Mouse (Mus musculus) forebrain, embryonic 14.5 days (tissue): ENCODE data around the gene Vmn1r193. TPM values are rescaled to one million over a fixed set of nuclear protein-coding genes. Genes with fewer than 3 reads are reported as not detected.
"Not testable (repeated sequence)": the region's sequence is repeated elsewhere in the genome, so short reads cannot be mapped to it uniquely, and the experiment has no call there.

Experiments
- ATAC-seq: fragments of 200-750 bp; cut with Nextera tagmentation; 2 replicates; pipeline ENCODE4 v1.8.0; 2017; ENCODE audit warnings: mild to moderate bottlenecking, moderate library complexity
- DNase-seq: peaks from one replicate; pipeline ENCODE4 v3.0.0-alpha.2; 2015; ENCODE audit warnings: low spot score
- H3K27ac ChIP-seq: fragments of 300-500 bp; sonication (generic); 2 replicates; pipeline ENCODE4 v1.5.1; 2014; ENCODE audit warnings: low read depth, mild to moderate bottlenecking, control low read depth, low read length, moderate library complexity
- H3K27me3 ChIP-seq: fragments of 300-500 bp; sonication (generic); replicated peaks from 2 replicates; pipeline ENCODE4 v1.6.1; 2014; ENCODE audit warnings: low read length, control low read depth, mixed read lengths; ENCODE audit not compliant: control insufficient read depth, insufficient read depth
- H3K36me3 ChIP-seq: fragments of 300-500 bp; sonication (generic); 2 replicates; pipeline ENCODE4 v1.6.1; 2014; ENCODE audit warnings: low read length, control low read depth; ENCODE audit not compliant: control insufficient read depth, insufficient read depth
- H3K4me1 ChIP-seq: fragments of 300-500 bp; sonication (generic); 2 replicates; pipeline ENCODE4 v1.6.1; 2014; ENCODE audit warnings: antibody characterized with exemption, low read length, control low read depth; ENCODE audit not compliant: control insufficient read depth, insufficient read depth
- H3K4me2 ChIP-seq: fragments of 300-500 bp; sonication (generic); 2 replicates; pipeline ENCODE4 v1.6.1; 2014; ENCODE audit warnings: mild to moderate bottlenecking, control low read depth, low read length
- H3K4me3 ChIP-seq: fragments of 300-500 bp; sonication (generic); 2 replicates; pipeline ENCODE4 v1.5.1; 2014; ENCODE audit warnings: low read depth, low read length, control low read depth
- H3K9ac ChIP-seq: fragments of 300-500 bp; sonication (generic); 2 replicates; pipeline ENCODE4 v1.6.1; 2014; ENCODE audit warnings: mild to moderate bottlenecking, low read length, control low read depth, moderate library complexity
- H3K9me3 ChIP-seq: fragments of 300-500 bp; sonication (generic); replicated peaks from 2 replicates; pipeline ENCODE4 v1.6.1; 2016; ENCODE audit warnings: low read length, control low read depth, mixed read lengths; ENCODE audit not compliant: control insufficient read depth
- WGBS: fragments of 180-500 bp; shearing (Covaris S2); extraction: QIAGEN DNeasy Blood & Tissue Kit; methylation state at CpG from one replicate; pipeline ENCODE4 v1.1.7; 2014; 5-methylcytosine and 5-hydroxymethylcytosine counted together
- polyA plus RNA-seq: library from polyadenylated mRNA; unstranded; fragments of >200 nt; fragmentation: Nextera tagmentation; extraction: Ambion mirVana; gene quantifications from 2 replicates; pipeline ENCODE4 v1.2.1, GENCODE M21; 2014

Vmn1r193 gene
- not detected in 2 replicates for polyA plus RNA-seq

GRCm38 (mm10) chr13:22223060-22223459, at the start of gene Vmn1r193:
Gene Vmn1r193 (minus strand): TSS chr13:22223160.
- 83% methylated on average over 1 of the region's 1 CpGs for WGBS
- H3K27me3 ChIP-seq, H3K27ac ChIP-seq, H3K9ac ChIP-seq, ATAC-seq, H3K36me3 ChIP-seq, H3K4me1 ChIP-seq, H3K4me3 ChIP-seq, H3K4me2 ChIP-seq, DNase-seq, H3K9me3 ChIP-seq: not testable (repeated sequence)

GRCm38 (mm10) chr13:22271721-22272120, 48.8 kb upstream of the Vmn1r193 start:
- Histone ChIP-seq H3K9ac (no peak overlapping the region), H3K4me3 (no peak overlapping the region), H3K4me1 (no peaks in the 10 kb centered on the region), H3K36me3 (no peaks in the 10 kb centered on the region), H3K27ac (no peak overlapping the region), H3K9me3 (no peaks in the 10 kb centered on the region), H3K27me3 (no peaks in the 10 kb centered on the region), H3K4me2 (no peak overlapping the region)
- ATAC-seq: no peak
- DNase-seq: no peak
- WGBS: 48% methylated on average over 2 of the region's 2 CpGs

- H3K27me3 ChIP-seq, H3K4me3 ChIP-seq, H3K27ac ChIP-seq, H3K9ac ChIP-seq, H3K36me3 ChIP-seq, H3K4me1 ChIP-seq, DNase-seq, H3K9me3 ChIP-seq, H3K4me2 ChIP-seq, ATAC-seq: not testable (repeated sequence)
- WGBS: 88% methylated on average over 1 of the region's 1 CpGs
These were observed 47.3 kb upstream of the Vmn1r193 start, which contains the start of gene Vmn1r195 for GRCm38 (mm10) chr13:22270222-22270621. Gene Vmn1r195 (plus strand): TSS chr13:22270522.

GRCm38 (mm10) chr13:22243915-22244314, 21.0 kb upstream of the Vmn1r193 start, which contains the start of gene Vmn1r194:
Gene Vmn1r194 (plus strand): TSS chr13:22244215.
- ATAC-seq: no peak
- no peak within 1 kb of the TSS for H3K4me2 ChIP-seq
- WGBS: 46% methylated on average over 1 of the region's 1 CpGs

GRCm38 (mm10) chr13:22192756-22193155, 30.2 kb downstream of the Vmn1r193 start:
- WGBS: 68% methylated on average over 3 of the region's 3 CpGs
- not testable (repeated sequence) for H3K36me3 ChIP-seq

More at GRCm38 (mm10) chr13:22243915-22244314, 21.0 kb upstream of the Vmn1r193 start, which contains the start of gene Vmn1r194:
- H3K36me3 ChIP-seq: no peaks in the 10 kb centered on the region
- no peaks in the 10 kb centered on the region for H3K9me3 ChIP-seq
- no peak within 1 kb of the TSS for H3K4me3 ChIP-seq
- no peak within 1 kb of the TSS for H3K27ac ChIP-seq
- H3K9ac ChIP-seq: no peak within 1 kb of the TSS
- no peaks in the 10 kb centered on the region for H3K4me1 ChIP-seq
- no peak for DNase-seq
- no peaks in the 10 kb centered on the region for H3K27me3 ChIP-seq

GRCm38 (mm10) chr13:22191041-22191440, 31.9 kb downstream of the Vmn1r193 start, which contains the start of gene Vmn1r192:
Gene Vmn1r192 (minus strand): TSS chr13:22191141.
- no peak for ATAC-seq
- no peak within 1 kb of the TSS for H3K9ac ChIP-seq
- H3K36me3 ChIP-seq: no peaks in the 10 kb centered on the region
- no peaks in the 10 kb centered on the region for H3K9me3 ChIP-seq
- H3K4me2 ChIP-seq: no peak within 1 kb of the TSS
- no peak within 1 kb of the TSS for H3K27ac ChIP-seq
- DNase-seq: no peak
- no peaks in the 10 kb centered on the region for H3K27me3 ChIP-seq
- H3K4me3 ChIP-seq: no peak within 1 kb of the TSS
- H3K4me1 ChIP-seq: no peaks in the 10 kb centered on the region

More at GRCm38 (mm10) chr13:22192756-22193155, 30.2 kb downstream of the Vmn1r193 start:
- not testable (repeated sequence) for H3K4me3 ChIP-seq, H3K9ac ChIP-seq, H3K27ac ChIP-seq, DNase-seq, H3K27me3 ChIP-seq, H3K4me2 ChIP-seq, H3K4me1 ChIP-seq, ATAC-seq, H3K9me3 ChIP-seq

- ATAC-seq (no peak), DNase-seq (no peak)
- Histone ChIP-seq H3K27ac (no peak overlapping the region), H3K27me3 (no peaks in the 10 kb centered on the region), H3K9me3 (no peaks in the 10 kb centered on the region), H3K4me3 (no peak overlapping the region), H3K4me1 (no peaks in the 10 kb centered on the region), H3K9ac (no peak overlapping the region), H3K4me2 (no peak overlapping the region), H3K36me3 (no peaks in the 10 kb centered on the region)
- WGBS: 83% methylated on average over 2 of the region's 2 CpGs
These were observed 32.6 kb downstream of the Vmn1r193 start for GRCm38 (mm10) chr13:22190385-22190784.

GRCm38 (mm10) chr13:22189313-22189712, 33.6 kb downstream of the Vmn1r193 start:
- 90% methylated on average over 2 of the region's 2 CpGs for WGBS
- H3K36me3 ChIP-seq: no peaks in the 10 kb centered on the region
- no peak overlapping the region for H3K4me3 ChIP-seq
- no peak overlapping the region for H3K4me2 ChIP-seq
- H3K4me1 ChIP-seq: no peaks in the 10 kb centered on the region
- DNase-seq (no peak), ATAC-seq (no peak)
- H3K27ac ChIP-seq: no peak overlapping the region
- no peaks in the 10 kb centered on the region for H3K9me3 ChIP-seq
- no peak overlapping the region for H3K9ac ChIP-seq
- H3K27me3 ChIP-seq: no peaks in the 10 kb centered on the region

- no peak for DNase-seq
- Histone ChIP-seq H3K36me3 (no peaks in the 10 kb centered on the region), H3K27me3 (no peaks in the 10 kb centered on the region), H3K4me3 (no peak within 1 kb of the TSS), H3K9me3 (no peaks in the 10 kb centered on the region), H3K9ac (no peak within 1 kb of the TSS), H3K4me1 (no peaks in the 10 kb centered on the region), H3K27ac (no peak within 1 kb of the TSS), H3K4me2 (no peak within 1 kb of the TSS)
- ATAC-seq: no peak
- WGBS: 88% methylated on average over 1 of the region's 1 CpGs
These were observed 39.1 kb downstream of the Vmn1r193 start, which contains the start of gene Vmn1r191 for GRCm38 (mm10) chr13:22183869-22184268. Gene Vmn1r191 (minus strand): TSS chr13:22183969.
